Mouse (Mus musculus): ENCODE measurements at regions not wholly inside any gene's neighbourhood (a gene's known extent, or its start where the extent isn't known, plus 50 kb on each side); places are given as distances from the start of the nearest gene placed in this dataset.

- TF ChIP-seq ZC3H11A (IDR thresholded peaks at IDR 0.05; ENCODE audit: borderline replicate concordance, low read depth, low read length), result no peak
- TF ChIP-seq CHD2 (IDR thresholded peaks at IDR 0.05; ENCODE audit: low read depth, low read length), result no peak
- no peak for TF ChIP-seq MAFK (IDR thresholded peaks at IDR 0.05; ENCODE audit: insufficient read depth, low read depth, low read length)
- TF ChIP-seq HCFC1 (IDR thresholded peaks at IDR 0.05; ENCODE audit: borderline replicate concordance, insufficient read depth, low read length), result no peak
- TF ChIP-seq ZNF384 (IDR thresholded peaks at IDR 0.05; ENCODE audit: low read depth, low read length), result no peak
These were observed 67.9 kb upstream of the Parp11 start for GRCm38 (mm10) chr6:127378701-127379100.

Data from ES-E14 (cell line).